Mouse (Mus musculus) kidney, postnatal 4 days (tissue): ENCODE data around the gene Epm2aip1.

ENCODE experiments used
- DNase-seq, 2 experiments: peaks; one replicate each; pipeline ENCODE4 v3.0.0; 2021; ENCODE audit warnings: mixed read lengths in 2 of 2

Gene Epm2aip1

DNA sequence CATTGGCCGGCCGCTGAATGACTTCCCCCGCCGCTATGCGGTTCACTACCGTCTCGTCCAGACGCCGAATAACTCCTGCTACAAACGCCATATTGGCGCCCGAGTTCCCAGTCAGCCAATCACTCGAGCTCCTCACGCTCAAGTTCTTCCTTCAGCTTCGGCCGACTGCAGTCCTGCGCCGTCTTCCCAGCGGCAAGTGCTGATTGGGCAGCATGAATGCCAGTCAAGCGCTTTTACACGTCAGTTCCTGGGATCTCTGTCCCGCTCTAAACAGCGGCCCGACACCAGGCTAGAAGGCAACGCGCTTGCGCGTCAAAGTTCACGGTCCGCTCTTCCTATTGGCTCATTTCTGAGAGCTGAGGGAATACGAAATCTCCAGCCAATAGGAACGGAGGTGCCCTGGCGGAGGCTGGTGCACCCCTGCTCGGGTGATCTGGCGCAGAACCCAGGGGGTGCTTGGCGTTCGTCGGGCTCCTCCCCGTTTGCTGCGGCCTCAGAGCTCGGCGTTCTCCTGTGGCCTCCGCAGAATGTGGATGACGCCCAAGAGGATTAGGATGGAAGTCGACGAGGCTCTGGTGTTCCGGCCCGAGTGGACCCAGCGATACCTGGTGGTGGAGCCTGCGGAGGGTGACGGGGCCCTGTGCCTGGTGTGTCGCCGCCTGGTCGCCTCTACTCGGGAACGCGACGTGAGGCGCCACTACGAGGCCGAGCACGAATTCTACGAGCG lies at the start of gene Epm2aip1, which contains the start of gene Mlh1:
Gene Epm2aip1, plus strand, starts transcription at position 496 of the 727 bp plus-strand sequence.
Gene Mlh1, minus strand, starts transcription at position 358 of the 727 bp plus-strand sequence.
- peak; percentile 100 for DNase-seq

DNA sequence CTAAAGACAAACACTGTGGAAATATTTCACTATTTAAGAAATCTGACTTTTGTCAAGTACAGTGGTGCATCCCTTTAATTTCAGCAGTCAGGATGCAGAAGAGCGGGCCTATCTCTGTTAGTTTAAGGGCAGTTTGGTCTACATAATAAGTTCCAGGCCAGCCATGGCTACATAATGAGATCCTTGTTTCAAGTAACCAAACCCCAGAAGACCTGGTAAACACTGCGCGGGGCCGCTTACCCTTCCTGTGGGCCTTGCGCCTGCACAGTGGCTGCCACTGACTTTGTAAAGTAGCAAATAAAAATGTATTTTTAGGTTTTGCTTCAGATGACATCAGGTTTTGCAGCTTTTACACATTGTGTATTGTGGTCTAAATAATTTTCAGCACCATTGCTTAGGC lies 48.3 kb upstream of the Epm2aip1 start:
- DNase-seq, result no peak

DNA sequence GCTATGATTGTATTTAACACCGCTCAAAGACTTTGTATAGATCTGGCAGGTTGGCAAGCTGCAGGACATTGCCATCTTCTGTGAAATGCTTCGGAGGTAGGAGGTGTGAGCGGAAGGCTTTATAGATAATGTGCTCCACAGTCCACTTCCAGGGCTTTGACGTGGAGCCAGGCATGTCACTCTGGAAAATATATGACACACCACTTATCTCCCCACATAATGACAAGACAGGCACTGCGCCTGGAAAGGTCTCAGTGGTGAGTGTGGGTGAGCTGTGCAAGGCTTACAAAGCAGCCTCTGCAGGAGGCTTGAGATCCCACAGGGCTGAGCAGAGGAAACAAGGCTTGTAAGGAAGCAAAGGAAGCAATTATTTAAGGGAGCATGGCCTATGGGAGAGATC lies 43.3 kb upstream of the Epm2aip1 start:
- DNase-seq, result no peak

DNA sequence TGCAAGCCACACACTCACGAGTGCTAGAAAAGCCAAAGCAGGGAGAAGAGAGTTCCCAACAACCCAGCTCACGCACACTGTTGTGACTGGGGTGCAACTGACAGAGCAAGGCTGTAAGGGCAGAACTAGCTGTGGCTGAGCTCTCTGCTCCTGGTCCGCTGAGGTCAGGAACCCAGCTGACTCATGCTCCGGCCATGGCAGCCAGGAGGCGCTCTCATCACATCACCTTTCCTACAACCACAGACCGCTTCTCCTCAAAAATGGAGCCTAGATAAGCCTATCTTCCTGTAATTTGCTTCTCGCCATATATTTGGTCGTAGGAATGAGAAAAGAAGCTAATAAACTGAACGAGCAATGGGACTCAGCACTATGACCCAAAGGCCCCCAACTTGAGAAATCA lies 37.0 kb upstream of the Epm2aip1 start:
- no peak for DNase-seq

DNA sequence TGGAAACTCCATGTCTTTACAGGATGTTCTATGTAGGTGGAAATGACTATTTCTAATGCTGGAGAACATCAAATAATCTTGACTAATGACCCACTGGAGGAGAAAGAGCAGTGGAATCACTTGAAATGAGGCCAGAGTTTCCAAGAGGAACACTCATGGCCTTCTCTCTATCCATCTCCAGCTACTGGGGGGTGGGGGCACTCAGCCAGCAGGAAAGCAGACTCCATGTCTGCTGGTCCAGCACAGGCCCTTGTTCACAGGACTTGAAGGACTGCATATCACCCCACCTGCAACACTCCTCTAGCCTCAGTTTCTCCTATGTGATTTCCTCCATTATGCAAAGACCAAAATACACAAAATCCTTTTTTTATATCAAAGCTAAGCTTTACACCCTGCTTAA lies 34.0 kb upstream of the Epm2aip1 start:
- DNase-seq, result no peak

DNA sequence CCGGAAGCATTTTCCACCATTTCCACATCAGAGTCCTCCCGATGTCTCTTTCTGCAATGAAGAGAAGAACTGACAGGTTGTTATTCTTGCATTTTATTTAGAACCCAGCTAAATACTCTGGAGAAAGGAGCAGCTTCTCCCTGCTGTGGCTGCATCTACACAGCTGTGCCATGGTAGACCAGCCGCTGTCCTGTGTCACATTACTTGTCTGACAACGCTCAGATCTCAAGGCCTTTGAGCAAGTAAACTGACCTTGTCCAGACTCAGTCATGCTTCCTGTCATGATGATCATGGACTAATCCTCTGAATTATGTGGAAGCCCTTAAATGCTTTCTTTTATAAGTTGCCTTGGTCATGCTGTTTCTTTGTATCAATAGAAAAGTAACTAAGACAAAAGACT lies 31.9 kb upstream of the Epm2aip1 start:
- no peak for DNase-seq

DNA sequence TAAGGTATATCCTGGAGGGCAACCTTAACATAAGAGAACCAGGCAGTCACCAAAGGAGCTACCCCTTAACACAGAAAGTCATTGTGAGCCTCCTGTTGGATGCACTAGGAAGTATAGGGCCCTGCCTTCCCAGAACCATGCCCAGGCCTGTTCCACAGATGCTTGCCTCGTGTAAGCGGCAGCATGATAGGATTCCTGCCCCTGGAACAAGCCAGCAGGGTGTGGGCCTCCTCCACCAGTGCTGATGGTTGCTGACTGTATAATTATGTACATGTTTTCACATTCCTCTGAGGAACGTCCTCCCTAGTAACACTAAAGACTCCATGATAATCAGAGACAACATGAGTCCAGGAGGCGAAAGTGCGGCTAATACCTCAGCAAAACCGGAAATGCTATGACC lies 28.3 kb upstream of the Epm2aip1 start:
- no peak for DNase-seq

DNA sequence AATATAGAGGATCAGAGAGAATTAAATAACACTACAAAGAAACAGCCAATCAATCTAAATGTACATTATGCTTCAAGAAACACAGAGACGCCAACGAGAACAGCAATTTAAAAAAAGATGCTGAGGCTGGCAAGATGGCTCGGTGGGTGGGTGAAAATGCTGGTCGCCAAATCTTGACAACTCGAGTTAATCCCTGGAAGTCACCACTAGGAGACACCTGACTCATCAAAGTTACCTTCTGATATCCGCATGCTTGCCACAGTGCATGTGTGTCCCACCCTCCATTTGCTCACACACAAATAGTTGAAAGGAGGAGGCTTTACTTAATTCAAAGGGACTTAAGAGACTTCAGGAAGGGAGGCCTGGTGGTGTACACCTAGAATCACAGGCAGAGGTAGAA lies 26.2 kb upstream of the Epm2aip1 start:
- DNase-seq, result no peak

DNA sequence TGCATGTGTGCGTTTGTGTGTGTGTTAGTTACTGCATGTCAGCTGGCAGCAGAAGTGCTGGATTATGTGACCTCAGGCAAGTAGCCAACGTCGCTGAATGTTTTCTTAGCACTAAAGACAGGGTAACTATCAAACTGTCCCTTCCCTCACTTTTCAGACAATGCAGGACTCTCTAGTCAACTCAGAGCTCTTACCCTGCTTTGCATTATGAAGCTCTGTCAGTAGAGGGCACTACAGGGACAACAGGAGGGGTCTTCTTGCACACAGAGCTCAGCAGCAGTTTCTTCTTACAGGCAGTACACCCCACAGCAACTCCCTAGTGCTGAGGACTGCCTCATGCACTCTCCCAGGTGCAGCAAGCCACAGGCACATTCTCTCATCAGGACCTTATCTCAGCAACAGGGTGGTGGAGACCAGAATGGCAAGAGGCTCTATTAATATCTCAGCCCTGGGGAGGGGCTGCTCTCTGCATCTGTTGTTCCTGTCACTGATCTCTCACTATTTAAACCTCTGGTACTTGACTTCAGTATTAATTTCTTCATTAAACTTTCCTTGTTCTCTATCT lies 24.0 kb upstream of the Epm2aip1 start:
- no peak for DNase-seq

DNA sequence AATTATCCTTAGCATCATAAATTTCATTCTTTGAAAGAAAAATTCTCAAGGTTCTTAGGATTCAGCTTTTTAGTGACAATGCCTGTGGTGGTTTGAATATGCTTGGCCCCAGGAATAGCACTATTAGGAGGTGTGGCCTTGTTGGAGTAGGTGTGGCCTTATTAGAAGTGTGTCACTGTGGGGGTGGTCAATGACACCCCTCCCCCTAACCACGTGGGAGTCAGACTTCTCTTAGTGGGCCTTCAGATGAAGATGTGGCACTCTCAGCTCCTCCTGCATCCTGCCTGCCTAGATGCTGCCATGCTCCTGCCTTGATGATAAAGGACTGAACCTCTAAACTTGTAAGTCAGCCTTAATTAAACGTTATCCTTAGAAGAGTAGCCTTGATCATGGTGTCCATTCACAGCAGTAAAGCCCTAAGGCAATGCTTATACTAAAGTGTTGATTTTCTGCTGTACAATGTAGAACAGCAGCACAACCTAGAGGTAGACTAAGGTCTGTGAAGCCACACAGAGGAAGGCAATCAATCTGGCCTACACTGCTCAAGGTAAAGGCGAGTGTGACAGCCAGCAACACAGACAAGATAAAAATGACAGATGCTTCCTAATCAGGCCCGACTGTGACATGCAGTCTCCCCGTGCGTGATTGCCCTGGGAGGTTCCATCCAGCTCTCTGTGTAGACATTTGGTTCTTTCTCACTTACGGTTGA lies 19.4 kb upstream of the Epm2aip1 start:
- no peak for DNase-seq

DNA sequence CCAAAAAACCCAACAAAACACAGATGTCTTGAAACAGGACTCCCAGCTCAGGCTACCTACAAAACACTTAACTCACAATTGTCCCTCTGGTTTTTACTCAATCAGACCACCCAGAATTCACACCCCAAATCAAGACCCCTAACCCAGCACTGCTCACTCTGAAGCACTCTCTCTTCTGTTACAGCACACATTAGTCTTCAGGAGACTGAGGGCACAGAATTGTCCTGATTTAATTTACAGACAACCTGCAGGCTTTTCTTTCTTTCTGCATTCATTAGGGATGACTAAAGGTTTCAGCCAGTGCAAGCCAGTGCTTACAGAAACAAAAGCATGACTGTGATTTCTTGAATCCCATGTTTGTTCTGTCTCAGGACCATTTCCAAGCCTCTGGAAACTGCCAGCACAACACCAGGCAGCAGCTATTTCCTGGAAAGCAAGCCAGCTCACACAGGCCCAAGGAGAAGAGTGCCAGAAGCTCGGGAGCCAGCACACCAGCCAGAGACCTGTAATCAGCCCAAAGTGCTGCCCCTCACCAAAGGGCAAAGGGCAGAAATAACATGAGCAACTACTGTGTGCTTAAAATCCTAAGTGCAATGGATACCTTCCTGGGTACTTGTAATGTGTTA lies 11.3 kb upstream of the Epm2aip1 start:
- no peak for DNase-seq

DNA sequence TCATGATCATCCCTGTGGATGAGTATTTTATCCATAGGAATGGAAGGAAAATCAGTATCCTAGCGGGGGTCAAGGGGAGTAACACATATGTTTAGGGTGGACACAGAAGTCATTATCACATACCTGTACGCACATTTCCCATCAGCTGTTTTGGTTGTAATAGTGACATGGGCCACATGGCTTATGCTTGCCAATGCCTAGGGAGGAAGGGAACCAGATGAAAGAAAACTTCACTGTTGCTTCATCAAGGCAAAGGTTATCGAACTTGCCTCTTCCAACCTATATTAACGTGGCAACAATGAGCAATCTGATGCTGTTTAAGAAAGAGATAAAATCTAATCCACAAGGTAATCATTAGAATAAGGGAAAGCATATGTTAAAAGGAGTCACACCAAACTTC lies 10.4 kb upstream of the Epm2aip1 start:
- no peak for DNase-seq

DNA sequence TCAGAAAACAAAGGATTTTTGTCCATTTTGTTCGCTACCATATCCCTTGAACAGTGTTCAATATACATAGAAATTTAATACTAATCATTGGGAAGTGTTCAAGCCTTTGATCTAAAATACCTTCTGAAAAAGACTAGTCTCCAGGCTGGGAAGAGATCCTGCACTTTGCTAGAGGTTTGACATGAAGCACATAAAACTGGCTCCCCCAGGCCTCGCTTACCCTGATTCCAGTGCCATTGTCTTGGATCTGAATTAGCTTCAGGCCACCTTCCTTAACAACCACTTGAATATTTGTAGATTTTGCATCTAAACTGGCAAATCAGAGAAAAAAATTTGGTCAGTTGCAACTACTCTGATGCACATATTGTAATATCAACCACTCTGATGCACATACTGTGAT lies 3.7 kb upstream of the Epm2aip1 start:
- DNase-seq, result no peak

DNA sequence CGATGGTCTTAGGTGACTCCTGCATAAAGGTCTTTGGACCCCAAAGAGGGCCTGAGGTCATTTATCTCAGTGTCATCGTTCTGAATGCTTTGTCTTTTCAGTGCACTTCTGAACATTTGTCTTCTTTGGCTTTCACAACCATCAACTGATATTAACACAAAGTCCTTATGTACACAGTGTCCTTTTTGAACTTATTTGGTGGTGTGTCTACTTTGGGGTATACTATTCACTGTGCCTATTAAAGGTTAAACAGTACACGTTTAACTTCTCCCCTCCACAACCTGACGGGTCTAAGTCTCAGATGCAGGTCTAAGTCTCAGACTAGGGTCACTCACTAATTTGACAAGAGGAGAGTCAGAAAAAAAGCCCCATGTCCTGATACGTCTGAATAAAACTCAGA lies 1.1 kb upstream of the Epm2aip1 start:
- no peak for DNase-seq

DNA sequence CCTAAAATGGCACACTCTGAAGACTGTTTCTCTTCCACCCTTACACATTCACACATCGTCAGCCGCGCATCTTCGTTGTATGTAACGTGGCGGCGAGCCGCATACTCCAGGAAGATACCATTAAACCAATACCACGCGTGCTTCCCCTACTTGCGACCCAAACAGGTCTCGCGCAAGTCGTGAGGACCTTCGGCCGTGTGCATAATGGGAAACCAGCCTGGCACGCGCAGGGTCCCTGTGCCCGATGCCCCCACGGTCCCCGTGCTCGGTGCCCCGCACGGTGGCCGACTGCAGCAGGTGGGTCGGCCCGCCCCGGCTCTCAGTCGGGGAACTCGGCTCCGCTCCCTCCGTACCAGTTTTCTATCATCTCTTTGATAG lies 684 bp upstream of the Epm2aip1 start:
- no peak for DNase-seq

DNA sequence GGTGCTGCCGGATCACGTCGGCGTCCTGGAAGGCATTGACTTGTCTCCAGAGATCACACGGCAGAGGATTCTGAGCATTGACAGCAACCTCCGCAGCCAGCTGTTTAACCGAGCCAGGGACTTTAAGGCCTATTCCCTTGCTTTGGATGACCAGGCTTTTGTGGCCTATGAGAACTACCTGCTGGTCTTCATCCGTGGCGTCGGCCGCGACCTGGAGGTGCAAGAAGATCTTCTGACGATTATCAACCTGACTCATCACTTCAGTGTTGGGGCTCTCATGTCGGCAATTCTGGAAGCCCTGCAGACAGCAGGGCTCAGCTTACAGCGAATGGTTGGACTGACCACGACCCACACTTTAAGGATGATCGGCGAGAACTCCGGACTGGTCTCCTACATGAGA lies 627 bp downstream of the Epm2aip1 start:
- peak in 1 of 2 experiments; percentile 36 for DNase-seq

DNA sequence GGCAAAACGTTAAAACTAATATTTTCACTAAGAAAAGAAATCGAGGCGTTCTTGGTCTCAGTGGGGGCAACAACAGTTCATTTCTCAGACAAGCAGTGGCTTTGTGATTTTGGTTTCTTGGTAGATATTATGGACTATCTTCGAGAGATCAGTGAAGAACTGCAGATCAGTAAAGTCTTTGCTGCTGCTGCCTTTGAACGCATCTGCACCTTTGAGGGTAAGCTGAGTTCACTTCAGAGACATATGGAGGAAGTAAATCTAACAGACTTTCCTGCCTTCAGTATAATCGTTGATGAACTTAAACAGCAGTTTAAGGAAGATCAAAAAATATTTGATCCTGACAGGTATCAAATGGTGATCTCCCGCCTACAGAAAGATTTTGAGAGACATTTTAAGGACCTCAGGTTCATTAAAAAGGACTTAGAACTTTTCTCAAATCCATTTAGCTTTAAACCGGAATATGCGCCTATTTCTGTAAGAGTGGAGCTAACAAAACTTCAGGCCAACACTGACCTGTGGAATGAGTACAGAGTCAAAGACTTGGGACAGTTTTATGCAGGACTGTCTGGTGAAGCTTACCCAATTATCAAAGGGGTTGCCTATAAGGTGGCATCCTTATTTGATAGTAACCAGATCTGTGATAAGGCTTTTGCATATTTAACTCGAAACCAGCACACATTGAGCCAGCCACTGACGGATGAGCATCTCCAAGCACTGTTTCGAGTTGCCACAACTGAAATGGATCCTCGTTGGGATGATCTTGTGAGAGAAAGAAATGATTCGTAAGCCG lies 1.5 kb downstream of the Epm2aip1 start:
- no peak for DNase-seq

DNA sequence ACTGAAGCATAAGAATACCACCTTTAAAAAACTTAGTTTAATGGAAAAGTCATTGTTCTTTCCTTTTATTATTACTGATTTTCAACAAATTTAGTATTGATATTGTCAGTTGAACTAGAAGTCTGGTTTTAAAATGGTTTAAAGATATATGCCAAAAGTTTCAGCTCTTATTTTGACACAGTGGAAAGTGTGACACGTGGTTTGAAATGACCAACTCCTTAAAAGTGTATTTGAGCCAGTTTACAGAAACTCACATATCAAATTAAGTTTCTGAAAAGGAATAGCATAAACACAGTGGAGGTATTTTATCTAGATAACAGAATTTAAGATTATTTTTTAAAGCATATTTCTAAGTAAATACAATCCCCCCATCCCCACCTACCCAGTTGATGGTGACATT lies 2.2 kb downstream of the Epm2aip1 start:
- no peak for DNase-seq

DNA sequence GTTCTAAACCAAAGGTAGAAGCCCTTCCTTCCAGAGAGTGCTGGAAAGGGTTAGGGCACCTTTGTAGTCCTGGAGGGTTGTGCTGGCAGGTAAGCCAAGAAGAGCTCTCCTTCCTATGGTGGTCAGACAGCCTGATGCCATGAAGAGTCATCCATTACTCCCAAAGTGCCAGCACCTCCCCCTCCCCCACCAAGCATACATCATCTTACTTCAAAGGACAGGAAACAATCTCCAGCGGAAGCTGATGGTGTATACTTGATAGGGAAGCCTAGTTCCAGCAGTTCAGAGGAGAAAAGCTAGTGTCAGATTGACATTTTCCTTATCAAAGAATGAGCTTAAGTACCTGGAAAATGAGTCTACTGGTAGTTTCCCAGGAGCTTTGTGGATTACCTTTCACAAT lies 3.4 kb downstream of the Epm2aip1 start:
- DNase-seq, result no peak

DNA sequence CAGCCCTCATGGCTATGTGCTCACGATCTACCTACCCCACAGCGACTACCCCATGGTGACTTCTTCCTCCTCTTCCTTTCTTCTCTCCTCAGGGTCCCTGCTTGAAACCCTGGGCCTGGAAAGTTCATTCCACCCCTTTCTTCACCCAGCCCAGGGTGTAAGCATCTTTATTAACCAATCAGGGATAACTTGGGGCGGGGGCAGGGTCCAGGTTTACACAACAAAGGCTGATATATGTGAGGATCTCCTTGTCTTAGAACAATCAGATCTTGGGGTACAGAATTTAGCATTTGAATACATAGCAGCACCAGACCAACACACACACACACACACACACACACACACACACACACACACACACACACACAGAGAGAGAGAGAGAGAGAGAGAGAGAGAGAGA lies 13.3 kb downstream of the Epm2aip1 start:
- no peak for DNase-seq

DNA sequence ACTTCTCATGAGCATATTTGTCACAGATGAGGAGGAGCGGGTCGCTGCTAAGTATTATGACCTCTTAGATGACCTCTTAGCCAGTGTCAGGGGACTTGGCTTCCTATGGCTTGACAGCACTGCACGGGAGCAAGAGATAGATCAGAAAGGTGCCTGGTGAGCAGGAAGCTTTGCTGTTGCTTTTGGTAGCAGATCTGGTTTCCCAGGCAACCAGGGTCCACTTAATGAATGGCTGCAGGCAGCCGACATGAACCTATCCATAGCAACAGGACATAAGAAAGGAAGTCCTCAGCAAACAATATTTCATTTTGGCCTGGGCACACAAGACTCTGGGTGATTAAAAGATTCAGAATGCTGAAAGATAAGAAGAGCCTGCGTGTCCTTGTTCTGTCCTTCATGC lies 13.9 kb downstream of the Epm2aip1 start:
- no peak for DNase-seq

DNA sequence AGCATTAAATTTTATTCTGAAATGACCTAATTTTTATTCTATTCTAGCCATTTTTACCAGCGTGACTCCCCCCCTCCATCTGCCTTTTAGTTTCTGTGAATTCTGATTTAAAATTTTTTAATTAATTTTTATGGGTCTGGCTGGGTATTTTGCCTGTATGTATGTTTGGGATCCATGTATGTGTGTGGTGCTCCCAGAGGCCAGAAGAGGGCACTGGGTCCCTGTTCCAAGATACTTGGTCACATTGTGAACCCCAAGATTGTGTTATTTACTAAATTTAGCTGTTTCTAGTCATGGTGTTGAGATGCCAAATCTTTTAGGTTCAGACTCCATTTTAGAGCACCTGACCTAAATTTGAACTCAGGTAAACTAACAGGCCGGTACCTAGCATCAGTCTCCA lies 14.7 kb downstream of the Epm2aip1 start:
- DNase-seq, result no peak

DNA sequence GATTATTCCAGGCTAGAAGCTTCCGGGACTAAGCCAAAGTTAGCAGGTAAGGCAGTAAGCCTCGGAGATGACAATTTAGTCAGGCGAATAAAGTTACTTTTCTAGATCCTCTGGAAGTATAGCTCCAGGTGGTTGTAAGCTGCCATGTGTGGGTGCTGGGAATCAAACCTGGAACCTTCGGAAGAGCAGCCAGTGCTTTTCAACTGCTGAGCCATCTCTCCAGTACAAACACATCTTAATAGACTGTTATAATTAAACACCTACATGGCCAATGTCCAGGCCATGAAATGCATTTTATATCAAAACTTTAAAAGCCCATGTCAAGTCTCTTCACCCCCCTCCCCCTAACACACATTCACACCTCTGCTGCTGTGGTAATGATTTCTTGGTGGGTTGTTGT lies 16.2 kb downstream of the Epm2aip1 start:
- no peak for DNase-seq
